Mouse (Mus musculus) sigmoid colon, adult 10 weeks (tissue): ENCODE results near the gene Vmn1r87. TPM values are rescaled to one million over a fixed set of nuclear protein-coding genes. Genes with fewer than 3 reads are reported as not detected.

Experiments used
- polyA plus RNA-seq: library from polyadenylated mRNA; stranded (reverse); fragments of 350-450 nt; fragmentation: Illumina TruSeq; extraction: RNeasy Lipid Tissue Mini Kit (QIAGEN cat#74804); gene quantifications from one replicate; pipeline ENCODE4 v1.2.3, GENCODE M21; 2014; ENCODE audit warnings: low read depth, low replicate concordance

Vmn1r87 gene
- polyA plus RNA-seq: not detected

DNA sequence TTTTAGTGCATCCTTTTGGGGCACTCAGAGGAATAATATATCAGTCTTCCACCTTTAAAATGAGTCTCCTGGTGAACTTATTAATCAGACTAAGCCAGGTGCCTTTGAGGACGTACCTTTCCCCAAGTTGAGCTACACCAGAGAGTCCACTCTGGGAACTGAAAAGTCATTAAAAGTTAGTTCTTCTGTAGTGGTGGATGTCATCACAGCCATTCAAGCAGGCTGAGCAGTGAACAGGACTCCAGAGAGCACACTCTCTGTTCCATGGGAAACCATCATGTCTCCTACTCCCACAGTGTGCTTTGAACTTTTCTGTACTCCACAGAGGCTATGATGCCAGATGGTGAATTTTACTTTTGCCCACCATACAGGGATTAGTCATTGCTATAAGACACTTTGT lies at the start of gene Vmn1r87:
Gene Vmn1r87, minus strand, starts transcription at position 101 of the 400 bp plus-strand sequence.

DNA sequence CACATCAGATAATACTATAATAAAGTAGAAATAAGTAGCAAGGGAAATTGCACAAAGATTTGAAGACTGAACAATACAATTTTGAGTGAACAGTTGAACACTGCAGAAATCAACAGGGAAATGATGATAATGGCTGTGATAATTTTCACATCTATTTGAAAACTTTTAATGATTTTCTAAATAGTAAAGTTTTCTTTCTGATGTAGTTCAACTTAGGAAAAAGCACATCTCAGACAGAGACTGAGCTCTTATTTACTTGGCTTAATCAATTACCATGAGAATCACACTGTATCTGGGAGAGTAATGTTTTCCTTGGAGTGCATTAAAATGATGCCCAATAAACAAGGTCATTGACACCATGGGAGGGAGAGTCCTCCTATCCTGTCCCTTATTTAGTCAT lies 19.3 kb upstream of the Vmn1r87 start, which contains the start of gene Vmn1r88:
Gene Vmn1r88, plus strand, starts transcription at position 301 of the 400 bp plus-strand sequence.

DNA sequence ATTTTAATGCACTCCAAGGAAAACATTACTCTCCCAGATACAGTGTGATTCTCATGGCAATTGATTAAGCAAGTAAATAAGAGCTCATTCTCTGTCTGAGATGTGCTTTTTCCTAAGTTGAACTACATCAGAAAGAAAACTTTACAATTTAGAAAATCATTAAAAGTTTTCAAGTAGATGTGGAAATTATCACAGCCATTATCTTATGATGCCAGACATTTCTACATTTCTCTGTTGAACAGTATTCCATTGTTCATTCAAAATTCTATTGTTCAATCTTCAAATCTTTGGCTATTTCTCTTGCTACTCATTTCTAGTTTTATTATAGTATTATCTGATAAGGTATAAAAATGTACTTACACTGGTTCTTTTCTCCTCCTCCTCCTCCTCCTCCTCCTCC lies 20.1 kb downstream of the Vmn1r87 start, which contains the start of gene Vmn1r86:
Gene Vmn1r86, minus strand, starts transcription at position 101 of the 400 bp plus-strand sequence.

DNA sequence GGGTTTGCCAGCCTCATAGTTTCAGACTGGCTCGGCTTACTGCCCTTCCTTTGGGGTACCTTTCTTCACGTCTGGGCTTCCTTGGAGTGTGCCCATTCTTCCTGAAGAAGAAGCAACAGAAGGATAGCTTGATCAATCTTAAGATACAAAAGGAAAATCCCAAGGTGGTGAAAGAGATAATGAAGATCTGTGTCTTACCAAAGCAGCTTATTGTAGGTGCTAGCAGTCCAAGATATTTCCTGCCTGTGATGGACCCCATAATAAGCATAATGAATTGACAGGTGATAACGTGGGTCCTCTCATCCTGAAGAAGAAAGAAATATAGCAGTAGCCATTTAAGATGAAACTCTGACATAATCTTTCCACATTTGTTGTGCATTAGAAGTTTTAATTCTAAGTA lies 44.9 kb downstream of the Vmn1r87 start, which contains the start of gene Vmn1r85:
Gene Vmn1r85, minus strand, starts transcription at position 101 of the 400 bp plus-strand sequence.

Other genes starting within 250 kb of the Vmn1r87 start
- gene Zscan22, start 242.3 kb downstream of the Vmn1r87 start, polyA plus RNA-seq: 4.5 TPM
- 29.4 TPM for gene Rps5, start 217.9 kb downstream of the Vmn1r87 start, polyA plus RNA-seq
- gene Rnf225, start 212.7 kb downstream of the Vmn1r87 start, polyA plus RNA-seq: 0.35 TPM
- gene Zfp324, start 174.3 kb downstream of the Vmn1r87 start, polyA plus RNA-seq: 2.2 TPM
- gene Zfp446, start 162.3 kb downstream of the Vmn1r87 start, polyA plus RNA-seq: 2.7 TPM
- gene Slc27a5, start 142.0 kb downstream of the Vmn1r87 start, polyA plus RNA-seq: not detected
- 16.1 TPM for gene Trim28, start 141.0 kb downstream of the Vmn1r87 start, polyA plus RNA-seq
- 0.54 TPM for gene Zbtb45, start 130.1 kb downstream of the Vmn1r87 start, polyA plus RNA-seq
- 95.3 TPM for gene Chmp2a, start 105.3 kb downstream of the Vmn1r87 start, polyA plus RNA-seq
- gene Ube2m, start 101.9 kb downstream of the Vmn1r87 start, polyA plus RNA-seq: 41.1 TPM
- 0.79 TPM for gene Mzf1, start 85.4 kb downstream of the Vmn1r87 start, polyA plus RNA-seq
- gene Vmn1r85, start 45.0 kb downstream of the Vmn1r87 start, polyA plus RNA-seq: not detected
- gene Vmn1r86, start 20.2 kb downstream of the Vmn1r87 start, polyA plus RNA-seq: not detected
- not detected for gene Vmn1r88, start 19.4 kb upstream of the Vmn1r87 start, polyA plus RNA-seq
- gene Vmn1r89, start 72.9 kb upstream of the Vmn1r87 start, polyA plus RNA-seq: not detected
- 10.1 TPM for gene Lig1, start 137.1 kb upstream of the Vmn1r87 start, polyA plus RNA-seq
- gene Zswim9, start 138.6 kb upstream of the Vmn1r87 start, polyA plus RNA-seq: 8.3 TPM
- 3.4 TPM for gene Pla2g4c, start 184.5 kb upstream of the Vmn1r87 start, polyA plus RNA-seq